Mouse (Mus musculus): ENCODE results near the gene Tmem151b. TPM values are rescaled to one million over a fixed set of nuclear protein-coding genes. Genes with fewer than 3 reads are reported as not detected.

The Tmem151b gene
- polyA plus RNA-seq, 1 experiment from 2014 or later: 8.2 TPM

- DNase-seq (ENCODE audit: low spot score) (no peak), ATAC-seq (replicated peaks; ENCODE audit: low FRiP score) (no peak)
- Histone ChIP-seq H3K9me3 (ENCODE audit: control insufficient read depth, low read length) (no peaks in the 10 kb centered on the region), H3K4me3 (ENCODE audit: low read depth, low read length) (no peak overlapping the region), H3K36me3 (ENCODE audit: control insufficient read depth, insufficient read depth, low read length) (no peaks in the 10 kb centered on the region), H3K4me2 (ENCODE audit: low read depth, low read length, severe bottlenecking) (no peak overlapping the region), H3K4me1 (replicated peaks; ENCODE audit: control insufficient read depth, insufficient read depth, low read length) (peaks cover 7% of the 10 kb centered on the region), H3K27me3 (ENCODE audit: control insufficient read depth, insufficient read depth, low read length) (peaks cover 4% of the 10 kb centered on the region; the same call in 1 of the 2 replicates), H3K9ac (ENCODE audit: low read length) (no peak overlapping the region), H3K27ac (ENCODE audit: low read depth, low read length) (no peak overlapping the region)
- 19% methylated on average over 1 of the region's 1 CpGs for WGBS
Observed at GRCm38 (mm10) chr17:45554420-45554819, 4.9 kb upstream of the Tmem151b start.

GRCm38 (mm10) chr17:45553065-45553464 is 3.6 kb upstream of the Tmem151b start:
- Histone ChIP-seq H3K27ac (ENCODE audit: low read depth, low read length) (no peak overlapping the region), H3K4me3 (ENCODE audit: low read depth, low read length) (no peak overlapping the region), H3K4me2 (ENCODE audit: low read depth, low read length, severe bottlenecking) (no peak overlapping the region), H3K27me3 (ENCODE audit: control insufficient read depth, insufficient read depth, low read length) (peaks cover 4% of the 10 kb centered on the region; the same call in 1 of the 2 replicates), H3K9ac (ENCODE audit: low read length) (no peak overlapping the region), H3K9me3 (ENCODE audit: control insufficient read depth, low read length) (no peaks in the 10 kb centered on the region), H3K36me3 (ENCODE audit: control insufficient read depth, insufficient read depth, low read length) (no peaks in the 10 kb centered on the region), H3K4me1 (replicated peaks; ENCODE audit: control insufficient read depth, insufficient read depth, low read length) (peaks cover 7% of the 10 kb centered on the region)
- ATAC-seq (replicated peaks; ENCODE audit: low FRiP score) (no peak), DNase-seq (ENCODE audit: low spot score) (no peak)
- WGBS: 95% methylated on average over 3 of the region's 3 CpGs

GRCm38 (mm10) chr17:45551816-45552451 is 2.5 kb upstream of the Tmem151b start:
- H3K9me3 ChIP-seq (ENCODE audit: control insufficient read depth, low read length): no peaks in the 10 kb centered on the region
- H3K4me3 ChIP-seq (ENCODE audit: low read depth, low read length): no peak overlapping the region
- WGBS: 6% methylated on average over 8 of the region's 8 CpGs
- DNase-seq (ENCODE audit: low spot score) (peak; percentile 86), ATAC-seq (replicated peaks; ENCODE audit: low FRiP score) (peak; percentile 15; the same call in 1 of the 2 replicates)
- H3K4me2 ChIP-seq (ENCODE audit: low read depth, low read length, severe bottlenecking): no peak overlapping the region
- peaks cover 7% of the 10 kb centered on the region for H3K4me1 ChIP-seq (replicated peaks; ENCODE audit: control insufficient read depth, insufficient read depth, low read length)
- no peak overlapping the region for H3K9ac ChIP-seq (ENCODE audit: low read length)
- H3K27me3 ChIP-seq (ENCODE audit: control insufficient read depth, insufficient read depth, low read length): peaks cover 12% of the 10 kb centered on the region
- no peaks in the 10 kb centered on the region for H3K36me3 ChIP-seq (ENCODE audit: control insufficient read depth, insufficient read depth, low read length)
- no peak overlapping the region for H3K27ac ChIP-seq (ENCODE audit: low read depth, low read length)

- Histone ChIP-seq H3K9me3 (ENCODE audit: control insufficient read depth, low read length) (no peaks in the 10 kb centered on the region), H3K4me1 (replicated peaks; ENCODE audit: control insufficient read depth, insufficient read depth, low read length) (peaks cover 7% of the 10 kb centered on the region), H3K4me2 (ENCODE audit: low read depth, low read length, severe bottlenecking) (no peak overlapping the region), H3K27ac (ENCODE audit: low read depth, low read length) (no peak overlapping the region), H3K36me3 (ENCODE audit: control insufficient read depth, insufficient read depth, low read length) (no peaks in the 10 kb centered on the region), H3K9ac (ENCODE audit: low read length) (no peak overlapping the region), H3K4me3 (ENCODE audit: low read depth, low read length) (no peak overlapping the region), H3K27me3 (ENCODE audit: control insufficient read depth, insufficient read depth, low read length) (peaks cover 16% of the 10 kb centered on the region)
- WGBS: 54% methylated on average over 7 of the region's 7 CpGs
- no peak for DNase-seq (ENCODE audit: low spot score)
- ATAC-seq (replicated peaks; ENCODE audit: low FRiP score): no peak
Observed at GRCm38 (mm10) chr17:45551249-45551796, 1.8 kb upstream of the Tmem151b start.

GRCm38 (mm10) chr17:45550253-45550652 is 776 bp upstream of the Tmem151b start:
- peak overlapping the region; percentile 96 for H3K9ac ChIP-seq (ENCODE audit: low read length)
- peaks cover 25% of the 10 kb centered on the region for H3K27me3 ChIP-seq (ENCODE audit: control insufficient read depth, insufficient read depth, low read length)
- no peak overlapping the region for H3K27ac ChIP-seq (ENCODE audit: low read depth, low read length)
- H3K4me3 ChIP-seq (ENCODE audit: low read depth, low read length): peak overlapping the region; percentile 90; the same call in 1 of the 2 replicates
- H3K4me1 ChIP-seq (replicated peaks; ENCODE audit: control insufficient read depth, insufficient read depth, low read length): peaks cover 9% of the 10 kb centered on the region
- no peaks in the 10 kb centered on the region for H3K36me3 ChIP-seq (ENCODE audit: control insufficient read depth, insufficient read depth, low read length)
- ATAC-seq (replicated peaks; ENCODE audit: low FRiP score) (no peak), DNase-seq (ENCODE audit: low spot score) (no peak)
- peak overlapping the region; percentile 80 for H3K4me2 ChIP-seq (ENCODE audit: low read depth, low read length, severe bottlenecking)
- H3K9me3 ChIP-seq (ENCODE audit: control insufficient read depth, low read length): no peaks in the 10 kb centered on the region
- WGBS: 35% methylated on average over 5 of the region's 5 CpGs

GRCm38 (mm10) chr17:45548541-45549512 is 650 bp downstream of the Tmem151b start:
- peak overlapping the region; percentile 90 for H3K4me3 ChIP-seq (ENCODE audit: low read depth, low read length)
- peak overlapping the region; percentile 96 for H3K9ac ChIP-seq (ENCODE audit: low read length)
- peaks cover 38% of the 10 kb centered on the region for H3K27me3 ChIP-seq (ENCODE audit: control insufficient read depth, insufficient read depth, low read length)
- H3K36me3 ChIP-seq (ENCODE audit: control insufficient read depth, insufficient read depth, low read length): no peaks in the 10 kb centered on the region
- 3% methylated on average over 35 of the region's 68 CpGs for WGBS
- peak; percentile 69 for ATAC-seq (replicated peaks; ENCODE audit: low FRiP score)
- H3K4me1 ChIP-seq (replicated peaks; ENCODE audit: control insufficient read depth, insufficient read depth, low read length): peaks cover 21% of the 10 kb centered on the region
- peak; percentile 88 for DNase-seq (ENCODE audit: low spot score)
- peak overlapping the region; percentile 80 for H3K4me2 ChIP-seq (ENCODE audit: low read depth, low read length, severe bottlenecking)
- no peaks in the 10 kb centered on the region for H3K9me3 ChIP-seq (ENCODE audit: control insufficient read depth, low read length)
- peak overlapping the region; percentile 85 for H3K27ac ChIP-seq (ENCODE audit: low read depth, low read length)

GRCm38 (mm10) chr17:45547461-45548190 is 1.9 kb downstream of the Tmem151b start:
- ATAC-seq (replicated peaks; ENCODE audit: low FRiP score): no peak
- 84% methylated on average over 5 of the region's 5 CpGs for WGBS

GRCm38 (mm10) chr17:45546941-45547340 is 2.5 kb downstream of the Tmem151b start:
- H3K9ac ChIP-seq (ENCODE audit: low read length): no peak overlapping the region
- H3K4me3 ChIP-seq (ENCODE audit: low read depth, low read length): no peak overlapping the region
- H3K36me3 ChIP-seq (ENCODE audit: control insufficient read depth, insufficient read depth, low read length): no peaks in the 10 kb centered on the region
- DNase-seq (ENCODE audit: low spot score): no peak
- peaks cover 45% of the 10 kb centered on the region for H3K27me3 ChIP-seq (ENCODE audit: control insufficient read depth, insufficient read depth, low read length)
- no peaks in the 10 kb centered on the region for H3K9me3 ChIP-seq (ENCODE audit: control insufficient read depth, low read length)
- peaks cover 25% of the 10 kb centered on the region for H3K4me1 ChIP-seq (replicated peaks; ENCODE audit: control insufficient read depth, insufficient read depth, low read length)
- ATAC-seq (replicated peaks; ENCODE audit: low FRiP score): no peak
- 63% methylated on average over 16 of the region's 16 CpGs for WGBS
- H3K27ac ChIP-seq (ENCODE audit: low read depth, low read length): no peak overlapping the region
- H3K4me2 ChIP-seq (ENCODE audit: low read depth, low read length, severe bottlenecking): no peak overlapping the region

More at GRCm38 (mm10) chr17:45547461-45548190, 1.9 kb downstream of the Tmem151b start:
- no peak overlapping the region for H3K9ac ChIP-seq (ENCODE audit: low read length)
- peak overlapping the region; percentile 80; the same call in 1 of the 2 replicates for H3K4me2 ChIP-seq (ENCODE audit: low read depth, low read length, severe bottlenecking)
- H3K27me3 ChIP-seq (ENCODE audit: control insufficient read depth, insufficient read depth, low read length): peaks cover 45% of the 10 kb centered on the region
- H3K4me1 ChIP-seq (replicated peaks; ENCODE audit: control insufficient read depth, insufficient read depth, low read length): peaks cover 25% of the 10 kb centered on the region
- H3K27ac ChIP-seq (ENCODE audit: low read depth, low read length): no peak overlapping the region
- H3K36me3 ChIP-seq (ENCODE audit: control insufficient read depth, insufficient read depth, low read length): no peaks in the 10 kb centered on the region
- no peak for DNase-seq (ENCODE audit: low spot score)
- no peaks in the 10 kb centered on the region for H3K9me3 ChIP-seq (ENCODE audit: control insufficient read depth, low read length)
- H3K4me3 ChIP-seq (ENCODE audit: low read depth, low read length): no peak overlapping the region
